Mouse (Mus musculus) intestine, postnatal 0 days (tissue): ENCODE results near the gene Nom1. TPM values are rescaled to one million over a fixed set of nuclear protein-coding genes. Genes with fewer than 3 reads are reported as not detected.
A peak's percentile ranks its signal among the peaks of the same experiment; 100 is the strongest.

Experiments used
- ATAC-seq: fragments of 200-750 bp; cut with Nextera tagmentation; 2 replicates; pipeline ENCODE4 v1.8.0; 2017; ENCODE audit warnings: mild to moderate bottlenecking, moderate TSS enrichment, moderate library complexity
- H3K27ac ChIP-seq: fragments of 300-500 bp; sonication (generic); 2 replicates; pipeline ENCODE4 v1.5.1; 2014; ENCODE audit warnings: mild to moderate bottlenecking, low read depth, low read length, moderate library complexity
- H3K27me3 ChIP-seq: fragments of 300-500 bp; sonication (generic); replicated peaks from 2 replicates; pipeline ENCODE4 v1.6.1; 2014; ENCODE audit warnings: low read length, mixed read lengths; ENCODE audit not compliant: control insufficient read depth, insufficient read depth
- H3K36me3 ChIP-seq: fragments of 300-500 bp; sonication (generic); 2 replicates; pipeline ENCODE4 v1.6.1; 2014; ENCODE audit warnings: mild to moderate bottlenecking, moderate library complexity; ENCODE audit not compliant: control insufficient read depth, insufficient read depth
- H3K4me1 ChIP-seq: fragments of 300-500 bp; sonication (generic); replicated peaks from 2 replicates; pipeline ENCODE4 v1.6.1; 2014; ENCODE audit warnings: antibody characterized with exemption, low read length, mixed read lengths; ENCODE audit not compliant: control insufficient read depth, insufficient read depth
- H3K4me2 ChIP-seq: fragments of 300-500 bp; sonication (generic); replicated peaks from 2 replicates; pipeline ENCODE4 v1.6.1; 2014; ENCODE audit warnings: low read depth, mild to moderate bottlenecking, moderate library complexity
- H3K4me3 ChIP-seq: fragments of 300-500 bp; sonication (generic); 2 replicates; pipeline ENCODE4 v1.5.1; 2014; ENCODE audit warnings: low read depth, low read length
- H3K9ac ChIP-seq: fragments of 300-500 bp; sonication (generic); 2 replicates; pipeline ENCODE4 v1.6.1; 2014; ENCODE audit warnings: mild to moderate bottlenecking, low read depth, low read length
- H3K9me3 ChIP-seq: fragments of 300-500 bp; sonication (generic); 2 replicates; pipeline ENCODE4 v1.6.1; 2016; ENCODE audit warnings: mixed run types; ENCODE audit not compliant: control insufficient read depth
- CTCF ChIP-seq: sonication (generic); IDR thresholded peaks from 2 replicates; pipeline ENCODE4 v1.5.1; 2016; ENCODE audit warnings: low read depth, mild to moderate bottlenecking, control low read depth, antibody characterized with exemption, moderate library complexity
- WGBS: fragments of 180-500 bp; shearing (Covaris S2); extraction: QIAGEN DNeasy Blood & Tissue Kit; methylation state at CpG from one replicate; pipeline ENCODE4 v1.1.7; 2014; 5-methylcytosine and 5-hydroxymethylcytosine counted together
- polyA plus RNA-seq: library from polyadenylated mRNA; unstranded; fragments of >200 nt; fragmentation: Nextera tagmentation; extraction: Ambion mirVana; gene quantifications from 2 replicates; pipeline ENCODE4 v1.2.1, GENCODE M21; 2015

Nom1 gene
- polyA plus RNA-seq, 1 experiment from 2014 or later, result 16.0 TPM

- Histone ChIP-seq H3K27ac (no peak overlapping the region), H3K27me3 (no peaks in the 10 kb centered on the region), H3K36me3 (peaks cover 16% of the 10 kb centered on the region), H3K9me3 (no peaks in the 10 kb centered on the region), H3K4me1 (no peaks in the 10 kb centered on the region; the same call in 1 of the 2 replicates), H3K9ac (no peak overlapping the region), H3K4me3 (no peak overlapping the region), H3K4me2 (no peak overlapping the region)
- no peak for ATAC-seq
- TF ChIP-seq CTCF, result no peak
- WGBS, result 57% methylated on average over 5 of the region's 5 CpGs
These were observed 22.6 kb downstream of the Nom1 start for GRCm38 (mm10) chr5:29456895-29457656.

- Histone ChIP-seq H3K9ac (no peak overlapping the region), H3K4me3 (no peak overlapping the region), H3K27ac (peak overlapping the region; percentile 16; the same call in 1 of the 2 replicates), H3K36me3 (no peaks in the 10 kb centered on the region; the same call in 1 of the 2 replicates), H3K27me3 (peaks cover 4% of the 10 kb centered on the region), H3K9me3 (no peaks in the 10 kb centered on the region), H3K4me2 (no peak overlapping the region), H3K4me1 (no peaks in the 10 kb centered on the region; the same call in 1 of the 2 replicates)
- TF ChIP-seq CTCF, result 0 out of 2 replicates have a peak, but pooled peaks have one; percentile 14
- peak; percentile 90 for ATAC-seq
- whole genome bisulfite sequencing, result 28% methylated on average over 9 of the region's 9 CpGs
These were observed 28.7 kb downstream of the Nom1 start for GRCm38 (mm10) chr5:29462943-29463686.

GRCm38 (mm10) chr5:29467489-29468350 lies 33.3 kb downstream of the Nom1 start:
- WGBS, result 4% methylated on average over 67 of the region's 67 CpGs
- Histone ChIP-seq H3K9ac (peak overlapping the region; percentile 46), H3K27ac (no peak overlapping the region), H3K9me3 (no peaks in the 10 kb centered on the region), H3K36me3 (no peaks in the 10 kb centered on the region), H3K4me3 (peak overlapping the region; percentile 49), H3K4me1 (no peaks in the 10 kb centered on the region), H3K27me3 (peaks cover 36% of the 10 kb centered on the region), H3K4me2 (peak overlapping the region; percentile 79)
- ATAC-seq, result peak; percentile 71
- peak; percentile 28 for TF ChIP-seq CTCF

- no peak for ATAC-seq
- TF ChIP-seq CTCF, result no peak
- Histone ChIP-seq H3K36me3 (no peaks in the 10 kb centered on the region), H3K4me2 (peak overlapping the region; percentile 79), H3K4me1 (no peaks in the 10 kb centered on the region), H3K9me3 (no peaks in the 10 kb centered on the region), H3K27ac (no peak overlapping the region), H3K27me3 (peaks cover 41% of the 10 kb centered on the region), H3K4me3 (peak overlapping the region; percentile 49), H3K9ac (peak overlapping the region; percentile 46)
- WGBS, result 7% methylated on average over 17 of the region's 17 CpGs
These were observed 34.0 kb downstream of the Nom1 start for GRCm38 (mm10) chr5:29468351-29469065.

- Histone ChIP-seq H3K27me3 (peaks cover 50% of the 10 kb centered on the region), H3K9me3 (no peaks in the 10 kb centered on the region), H3K36me3 (no peaks in the 10 kb centered on the region), H3K4me3 (no peak overlapping the region), H3K4me1 (no peaks in the 10 kb centered on the region), H3K27ac (no peak overlapping the region), H3K9ac (no peak overlapping the region), H3K4me2 (no peak overlapping the region)
- 47% methylated on average over 4 of the region's 4 CpGs for WGBS
- TF ChIP-seq CTCF, result no peak
- ATAC-seq, result no peak
These were observed 35.0 kb downstream of the Nom1 start for GRCm38 (mm10) chr5:29469501-29469900.
